Mouse (Mus musculus) MEL (cell line): ENCODE results near the gene Hes3. TPM values are rescaled to one million over a fixed set of nuclear protein-coding genes. Genes with fewer than 3 reads are reported as not detected.

ENCODE experiments used
- DNase-seq: peaks from one replicate; pipeline ENCODE4 v3.0.0; 2011; ENCODE audit warnings: low read depth, low spot score
- H3K27ac ChIP-seq: 2 replicates; pipeline ENCODE4 v1.5.1; 2012; ENCODE audit warnings: low read depth, mild to moderate bottlenecking, control low read depth, low read length, moderate library complexity; ENCODE audit not compliant: control insufficient read depth
- H3K27me3 ChIP-seq, 2 experiments: fragments of 150-350 bp in 1 of 2; sonication (generic) in 1 of 2; 2 replicates each; pipeline ENCODE4 v1.6.1; 2012; ENCODE audit warnings: low read length in 2 of 2, mild to moderate bottlenecking in 2 of 2, improper control_type of control experiment in 1 of 2, moderate library complexity in 1 of 2; ENCODE audit not compliant: insufficient read depth in 2 of 2, control insufficient read depth in 1 of 2
- H3K36me3 ChIP-seq, 2 experiments: 2 replicates each; pipeline ENCODE4 v1.6.1; 2012 to 2014; ENCODE audit warnings: low read length in 2 of 2, improper control_type of control experiment in 1 of 2, inconsistent platforms in 1 of 2, mild to moderate bottlenecking in 1 of 2; ENCODE audit not compliant: insufficient read depth in 2 of 2, control insufficient read depth in 1 of 2
- H3K4me1 ChIP-seq, 2 experiments: fragments of 150-350 bp in 1 of 2; sonication (generic) in 1 of 2; 2 replicates each; pipeline ENCODE4 v1.6.1; 2012; ENCODE audit warnings: low read length in 2 of 2, improper control_type of control experiment in 1 of 2, mild to moderate bottlenecking in 1 of 2; ENCODE audit not compliant: insufficient read depth in 2 of 2, control insufficient read depth in 1 of 2
- H3K4me3 ChIP-seq, 2 experiments: fragments of 150-350 bp in 1 of 2; sonication (generic) in 1 of 2; 2 replicates each; pipeline ENCODE4 v1.5.1; 2012; ENCODE audit warnings: low read depth in 2 of 2, low read length in 2 of 2, mild to moderate bottlenecking in 2 of 2, moderate library complexity in 2 of 2, control low read depth in 1 of 2, improper control_type of control experiment in 1 of 2; ENCODE audit not compliant: control insufficient read depth in 1 of 2, insufficient read depth in 1 of 2
- H3K79me2 ChIP-seq: 2 replicates; pipeline ENCODE4 v1.6.1; 2012; ENCODE audit warnings: mild to moderate bottlenecking, low read length, moderate library complexity; ENCODE audit not compliant: control insufficient read depth, poor library complexity, insufficient read depth
- H3K9ac ChIP-seq: 2 replicates; pipeline ENCODE4 v1.6.1; 2012; ENCODE audit warnings: low read depth, mild to moderate bottlenecking, control low read depth, low read length, moderate library complexity; ENCODE audit not compliant: control insufficient read depth, poor library complexity, severe bottlenecking
- H3K9me3 ChIP-seq: fragments of 150-350 bp; sonication (generic); replicated peaks from 2 replicates; pipeline ENCODE4 v1.6.1; 2012; ENCODE audit warnings: mild to moderate bottlenecking, low read length, improper control_type of control experiment, moderate library complexity; ENCODE audit not compliant: insufficient read depth
- CHD1 ChIP-seq: IDR thresholded peaks from 2 replicates; pipeline ENCODE4 v1.6.1; 2012; ENCODE audit warnings: low read depth, mild to moderate bottlenecking, inconsistent platforms, low read length, improper control_type of control experiment
- CTCF ChIP-seq, 3 experiments: IDR thresholded peaks in 2 of 3; conservative IDR thresholded peaks in 1 of 3; 2 replicates each; pipeline ENCODE4 v1.5.1; 2011 to 2012; ENCODE audit warnings: low read length in 3 of 3, low read depth in 2 of 3, mild to moderate bottlenecking in 2 of 3, improper control_type of control experiment in 1 of 3, inconsistent platforms in 1 of 3, mixed read lengths in 1 of 3, moderate library complexity in 1 of 3; ENCODE audit not compliant: control insufficient read depth in 1 of 3, insufficient read depth in 1 of 3, poor library complexity in 1 of 3, severe bottlenecking in 1 of 3
- ELF1 ChIP-seq: IDR thresholded peaks from 2 replicates; pipeline ENCODE4 v1.6.1; 2014; ENCODE audit warnings: low read depth, mild to moderate bottlenecking, inconsistent platforms, low read length, improper control_type of control experiment, moderate library complexity
- ETS1 ChIP-seq: IDR thresholded peaks from 2 replicates; pipeline ENCODE4 v1.6.1; 2012; ENCODE audit warnings: low read depth, mild to moderate bottlenecking, inconsistent platforms, low read length, improper control_type of control experiment, moderate library complexity
- GABPA ChIP-seq: IDR thresholded peaks from 2 replicates; pipeline ENCODE4 v1.6.1; 2012; ENCODE audit warnings: low read depth, mild to moderate bottlenecking, inconsistent platforms, low read length, improper control_type of control experiment, moderate library complexity
- JUND ChIP-seq: IDR thresholded peaks from 2 replicates; pipeline ENCODE4 v1.6.1; 2011; ENCODE audit warnings: low read depth, mild to moderate bottlenecking, improper control_type of control experiment, low read length
- MAFK ChIP-seq: IDR thresholded peaks from 2 replicates; pipeline ENCODE4 v1.6.1; 2011; ENCODE audit warnings: low read depth, mild to moderate bottlenecking, low read length, improper control_type of control experiment, borderline replicate concordance
- MAX ChIP-seq: IDR thresholded peaks from 2 replicates; pipeline ENCODE4 v1.6.1; 2011; ENCODE audit warnings: low read length, improper control_type of control experiment
- MXI1 ChIP-seq: IDR thresholded peaks from 2 replicates; pipeline ENCODE4 v1.6.1; 2011; ENCODE audit warnings: mild to moderate bottlenecking, low read depth, low read length, improper control_type of control experiment
- NELFE ChIP-seq: IDR thresholded peaks from 2 replicates; pipeline ENCODE4 v1.6.1; 2011; ENCODE audit warnings: low read depth, low read length, improper control_type of control experiment
- POLR2A ChIP-seq, 2 experiments: IDR thresholded peaks; 2 replicates each; pipeline ENCODE4 v1.6.1; 2011 to 2012; ENCODE audit warnings: low read length in 2 of 2, mild to moderate bottlenecking in 2 of 2, control low read depth in 1 of 2, improper control_type of control experiment in 1 of 2, low read depth in 1 of 2, moderate library complexity in 1 of 2; ENCODE audit not compliant: control insufficient read depth in 1 of 2, insufficient read depth in 1 of 2, poor library complexity in 1 of 2
- RCOR1 ChIP-seq: IDR thresholded peaks from 2 replicates; pipeline ENCODE4 v1.6.1; 2012; ENCODE audit warnings: low read depth, mild to moderate bottlenecking, inconsistent platforms, low read length, improper control_type of control experiment
- SMC3 ChIP-seq: IDR thresholded peaks from 2 replicates; pipeline ENCODE4 v1.6.1; 2011; ENCODE audit warnings: low read depth, low read length, improper control_type of control experiment
- UBTF ChIP-seq: IDR thresholded peaks from 2 replicates; pipeline ENCODE4 v1.6.1; 2012; ENCODE audit warnings: low read depth, mild to moderate bottlenecking, inconsistent platforms, low read length, improper control_type of control experiment, moderate library complexity, borderline replicate concordance; ENCODE audit not compliant: insufficient read depth
- USF1 ChIP-seq: IDR thresholded peaks from 2 replicates; pipeline ENCODE4 v1.6.1; 2014; ENCODE audit warnings: low read depth, mild to moderate bottlenecking, inconsistent platforms, low read length, improper control_type of control experiment, moderate library complexity
- USF2 ChIP-seq, 2 experiments: IDR thresholded peaks; 2 replicates each; pipeline ENCODE4 v1.6.1; 2011 to 2012; ENCODE audit warnings: improper control_type of control experiment in 2 of 2, low read length in 2 of 2, borderline replicate concordance in 1 of 2, inconsistent platforms in 1 of 2, low read depth in 1 of 2, mild to moderate bottlenecking in 1 of 2; ENCODE audit not compliant: insufficient read depth in 1 of 2
- ZMIZ1 ChIP-seq: IDR thresholded peaks from 2 replicates; pipeline ENCODE4 v1.6.1; 2012; ENCODE audit warnings: low read depth, mild to moderate bottlenecking, inconsistent platforms, low read length, improper control_type of control experiment, moderate library complexity
- ZNF384 ChIP-seq: IDR thresholded peaks from 2 replicates; pipeline ENCODE4 v1.6.1; 2012; ENCODE audit warnings: low read depth, mild to moderate bottlenecking, inconsistent platforms, low read length, improper control_type of control experiment
- polyA plus RNA-seq, 2 experiments: library from polyadenylated mRNA; stranded (reverse) in 1 of 2; unstranded in 1 of 2; fragments of >175 nt in 1 of 2; fragments of >200 nt in 1 of 2; gene quantifications; 2 replicates each; pipeline versions ENCODE4 v1.2.1 to v1.2.4; 2012; ENCODE audit warnings: low replicate concordance in 2 of 2, low read depth in 1 of 2; ENCODE audit not compliant: insufficient read length in 2 of 2, insufficient read depth in 1 of 2, missing spikeins in 1 of 2
- total RNA-seq: library from RNA; depleted of rRNA; stranded (reverse); fragments of 300-350 nt; gene quantifications from 2 replicates; pipeline ENCODE4 v1.2.3, GENCODE M21; 2012

Gene Hes3
- total and polyA plus RNA-seq, 3 experiments: 0.04 TPM; not detected in 2

DNA sequence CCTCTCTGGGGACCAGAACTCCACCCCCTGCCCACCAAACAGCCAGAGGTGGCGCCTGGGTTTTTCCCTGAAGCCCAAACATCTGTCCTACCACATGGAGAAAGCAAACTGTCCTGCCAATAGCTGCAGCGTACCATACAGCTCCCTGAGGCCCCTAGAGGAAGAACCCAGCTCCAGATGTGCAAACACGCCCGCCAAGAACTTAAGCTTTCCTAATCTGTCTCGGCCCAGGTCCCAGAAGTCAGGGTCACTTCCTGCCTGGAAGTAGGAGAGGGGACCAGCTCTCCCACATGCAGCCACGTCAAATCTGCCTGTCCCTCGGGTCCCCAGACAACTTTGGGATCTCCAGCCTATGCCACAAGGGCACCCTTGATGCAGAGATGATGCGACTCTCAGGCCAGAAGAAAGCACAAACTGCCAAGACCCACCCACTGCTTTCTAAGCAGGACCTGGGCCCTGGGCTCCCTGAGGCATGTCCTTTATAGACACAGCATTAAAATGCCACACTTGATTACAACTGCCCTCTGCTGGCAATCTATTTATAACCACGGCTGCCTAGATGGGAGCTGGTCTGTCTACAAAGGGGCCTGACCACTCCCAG lies 18.9 kb downstream of the Hes3 start:
- no peak overlapping the region for H3K27ac ChIP-seq
- no peaks in the 10 kb centered on the region for H3K79me2 ChIP-seq
- no peaks in the 10 kb centered on the region for H3K9me3 ChIP-seq
- TF ChIP-seq USF1: no peak
- no peak for TF ChIP-seq ELF1
- TF ChIP-seq MAFK: no peak
- no peak for TF ChIP-seq MXI1
- TF ChIP-seq POLR2A (IDR thresholded peaks at IDR 0.05; ENCODE audit: control insufficient read depth in 1 of 2, insufficient read depth in 1 of 2, low read depth in 1 of 2, low read length in 2 of 2, poor library complexity in 1 of 2): 0 out of 4 replicates have a peak, but pooled peaks of 1 of the 2 experiments have one; percentile 14
- no peak for TF ChIP-seq MAX
- TF ChIP-seq ETS1: no peak
- no peak for TF ChIP-seq UBTF
- TF ChIP-seq CTCF (IDR thresholded peaks at IDR 0.05 in 2 of 3, conservative IDR thresholded peaks at IDR 0.05 in 1 of 3; ENCODE audit: control insufficient read depth in 1 of 3, insufficient read depth in 1 of 3, low read depth in 2 of 3, low read length in 3 of 3, poor library complexity in 1 of 3, severe bottlenecking in 1 of 3): peak in 1 of 3 experiments; percentile 18; a peak in 1 of 6 replicates
- no peak for TF ChIP-seq RCOR1
- TF ChIP-seq NELFE: no peak
- TF ChIP-seq ZNF384: no peak
- no peak overlapping the region for H3K4me3 ChIP-seq
- no peak for DNase-seq
- H3K36me3 ChIP-seq: no peaks in the 10 kb centered on the region
- H3K27me3 ChIP-seq: no peaks in the 10 kb centered on the region
- no peaks in the 10 kb centered on the region for H3K4me1 ChIP-seq
- no peak overlapping the region for H3K9ac ChIP-seq

DNA sequence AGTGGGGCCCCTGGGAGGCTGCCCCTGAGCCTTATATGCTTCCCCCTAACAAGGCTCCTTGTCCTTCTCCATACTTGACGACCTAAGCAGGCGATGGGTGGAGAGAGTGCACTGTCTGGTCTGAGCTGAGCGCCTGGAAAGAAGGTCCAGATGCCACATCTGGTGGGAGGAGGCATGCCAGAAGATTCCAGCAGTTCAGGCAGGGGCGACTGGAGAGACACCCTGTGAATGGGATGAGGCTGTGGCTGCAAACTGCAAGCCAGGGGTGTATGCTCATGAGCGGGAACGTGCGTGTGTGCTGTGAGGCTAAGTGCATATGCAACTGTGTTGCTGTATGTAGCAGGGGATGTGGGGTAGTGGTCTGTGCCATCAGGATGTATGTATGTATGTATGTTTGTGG lies 19.5 kb downstream of the Hes3 start:
- Histone ChIP-seq H3K9me3 (no peaks in the 10 kb centered on the region), H3K4me1 (no peaks in the 10 kb centered on the region), H3K79me2 (no peaks in the 10 kb centered on the region), H3K4me3 (no peak overlapping the region), H3K27me3 (no peaks in the 10 kb centered on the region), H3K9ac (no peak overlapping the region), H3K36me3 (no peaks in the 10 kb centered on the region), H3K27ac (no peak overlapping the region)
- TF ChIP-seq CHD1 (no peak), SMC3 (no peak), UBTF (no peak), ZMIZ1 (no peak), MAX (no peak), GABPA (no peak), USF2 (IDR thresholded peaks at IDR 0.05; ENCODE audit: borderline replicate concordance in 1 of 2, insufficient read depth in 1 of 2, low read depth in 1 of 2, low read length in 2 of 2) (no peak), POLR2A (IDR thresholded peaks at IDR 0.05; ENCODE audit: control insufficient read depth in 1 of 2, insufficient read depth in 1 of 2, low read depth in 1 of 2, low read length in 2 of 2, poor library complexity in 1 of 2) (no peak), JUND (no peak)
- no peak for DNase-seq
